ENCODE assay signal across 8 mouse cellular contexts in the genomic region with DNA sequence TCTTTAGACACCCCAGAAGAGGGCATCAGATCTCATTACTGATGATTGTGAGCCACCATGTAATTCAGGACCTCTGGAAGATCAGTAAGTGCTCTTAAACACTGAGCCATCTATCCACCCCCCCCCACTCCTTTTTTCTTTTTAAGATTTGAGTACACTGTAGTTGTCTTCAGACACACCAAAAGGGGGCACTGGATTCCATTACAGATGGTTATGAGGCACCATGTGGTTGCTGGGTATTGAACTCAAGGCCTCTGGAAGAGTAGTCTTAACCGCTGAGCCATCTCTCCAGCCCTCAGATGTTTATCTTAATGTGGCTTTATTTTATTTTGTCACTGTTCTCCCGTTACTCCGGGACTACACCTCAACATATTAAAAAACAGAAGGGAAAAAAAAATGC. TPM values are rescaled to one million over a fixed set of nuclear protein-coding genes. Genes with fewer than 3 reads are reported as not detected.
DNase-seq lines count a peak whose midpoint lies in the region; ATAC-seq and TF ChIP-seq lines count a peak whose summit lies in the region.

No protein-coding gene starts in this region.

- WGBS in lung, adult 2 months: 51% methylated on average over 3 of the region's 3 CpGs
- WGBS in intestine, postnatal 0 days: 67% methylated on average over 3 of the region's 3 CpGs

- H3K4me3 ChIP-seq in lung, adult 2 months (replicated peaks; ENCODE audit: extremely low read depth, low read depth, low read length): peak overlapping the region; percentile 80
- H3K4me3 ChIP-seq in cortical plate, adult 2 months (ENCODE audit: insufficient read depth, low read length): peak overlapping the region; percentile 46; the same call in 1 of the 2 replicates
- H3K4me3 ChIP-seq in intestine, postnatal 0 days (ENCODE audit: low read depth, low read length): peak overlapping the region; percentile 37

- H3K27ac ChIP-seq in cortical plate, adult 2 months (ENCODE audit: insufficient read depth, low read length): no peak overlapping the region
- H3K27ac ChIP-seq in intestine, postnatal 0 days (ENCODE audit: low read depth, low read length): peak overlapping the region; percentile 66; the same call in 1 of the 2 replicates

- TF ChIP-seq CTCF in lung, adult 2 months (IDR thresholded peaks at IDR 0.05; ENCODE audit: insufficient read depth, low read length): no peak
- TF ChIP-seq CTCF in cortical plate, adult 2 months (IDR thresholded peaks at IDR 0.05; ENCODE audit: extremely low read depth, insufficient read depth, low read length): no peak
- peak; percentile 33; the same call in 1 of the 2 replicates for TF ChIP-seq CTCF in intestine, postnatal 0 days (IDR thresholded peaks at IDR 0.05; ENCODE audit: low read depth)

- peak overlapping the region; percentile 68 for H3K4me2 ChIP-seq in intestine, postnatal 0 days (replicated peaks; ENCODE audit: low read depth)

- no peaks in the 10 kb centered on the region for H3K9me3 ChIP-seq in intestine, postnatal 0 days (ENCODE audit: control insufficient read depth)

- H3K4me1 ChIP-seq in lung, adult 2 months (ENCODE audit: control insufficient read depth, insufficient read depth, low read length): peaks cover 11% of the 10 kb centered on the region
- H3K4me1 ChIP-seq in cortical plate, adult 2 months (ENCODE audit: control insufficient read depth, insufficient read depth, low read length): peaks cover 5% of the 10 kb centered on the region
- peaks cover 8% of the 10 kb centered on the region for H3K4me1 ChIP-seq in intestine, postnatal 0 days (replicated peaks; ENCODE audit: control insufficient read depth, insufficient read depth, low read length)

- no peak overlapping the region for H3K9ac ChIP-seq in intestine, postnatal 0 days (ENCODE audit: low read depth, low read length)

- TF ChIP-seq POLR2A in lung, adult 2 months (IDR thresholded peaks at IDR 0.05; ENCODE audit: borderline replicate concordance, extremely low read depth, low read depth, low read length): no peak
- TF ChIP-seq POLR2A in cortical plate, adult 2 months (IDR thresholded peaks at IDR 0.05; ENCODE audit: extremely low read depth, insufficient read depth, low read length): no peak

- H3K27me3 ChIP-seq in intestine, postnatal 0 days (replicated peaks; ENCODE audit: control insufficient read depth, insufficient read depth, low read length): no peaks in the 10 kb centered on the region

- ATAC-seq in intestine, postnatal 0 days: no peak

- no peaks in the 10 kb centered on the region for H3K36me3 ChIP-seq in intestine, postnatal 0 days (ENCODE audit: control insufficient read depth, insufficient read depth)

- DNase-seq in lung, adult 2 months: no peak
- no peak for DNase-seq in lung, postnatal 25 days (ENCODE audit: low spot score)
- DNase-seq in retina, postnatal 1 day: peak; percentile 4
- DNase-seq in frontal cortex, postnatal 25 days (ENCODE audit: low spot score in 2 of 2): no peak
- DNase-seq in layer of hippocampus, adult 9-11 months: no peak
- no peak for DNase-seq in right cerebral cortex, postnatal 14 days

RNA-seq across cellular contexts. Expression of a gene that starts 1.0 kb away (rescaled TPM):
- 39.1 and 67.4 TPM in 2 replicates for polyA plus RNA-seq in lung, adult 2 months (2012; rRNA removed)
- 58.6 and 62.1 TPM in 2 replicates for polyA plus RNA-seq in cortical plate, adult 2 months (2012; rRNA removed)
- polyA plus RNA-seq in intestine, postnatal 0 days (2015; fragmentation: Nextera tagmentation; extraction: Ambion mirVana): 165 and 177 TPM in 2 replicates

RNA-seq across cellular contexts. Expression of a gene that starts 25.2 kb away (rescaled TPM):
- polyA plus RNA-seq in lung, adult 2 months (2012; rRNA removed): 139 and 170 TPM in 2 replicates
- polyA plus RNA-seq in cortical plate, adult 2 months (2012; rRNA removed): 35.1 and 37.0 TPM in 2 replicates
- 277 and 300 TPM in 2 replicates for polyA plus RNA-seq in intestine, postnatal 0 days (2015; fragmentation: Nextera tagmentation; extraction: Ambion mirVana)

RNA-seq across cellular contexts. Expression of a gene that starts 29.4 kb away (rescaled TPM):
- 1.6 and 1.8 TPM in 2 replicates for polyA plus RNA-seq in lung, adult 2 months (2012; rRNA removed)
- polyA plus RNA-seq in cortical plate, adult 2 months (2012; rRNA removed): 0.06 and 0.13 TPM in 2 replicates
- polyA plus RNA-seq in intestine, postnatal 0 days (2015; fragmentation: Nextera tagmentation; extraction: Ambion mirVana): 3.6 and 4.0 TPM in 2 replicates

RNA-seq across cellular contexts. Expression of a gene that starts 52.6 kb away (rescaled TPM):
- 0.25 TPM in 1 of 2 replicates, not detected in the other for polyA plus RNA-seq in lung, adult 2 months (2012; rRNA removed)
- not detected in 2 replicates for polyA plus RNA-seq in cortical plate, adult 2 months (2012; rRNA removed)
- polyA plus RNA-seq in intestine, postnatal 0 days (2015; fragmentation: Nextera tagmentation; extraction: Ambion mirVana): 0.16 and 0.27 TPM in 2 replicates

RNA-seq across cellular contexts. Expression of a gene that starts 53.2 kb away (rescaled TPM):
- not detected in 2 replicates for polyA plus RNA-seq in lung, adult 2 months (2012; rRNA removed)
- polyA plus RNA-seq in cortical plate, adult 2 months (2012; rRNA removed): 0.02 TPM in 1 of 2 replicates, not detected in the other
- not detected in 2 replicates for polyA plus RNA-seq in intestine, postnatal 0 days (2015; fragmentation: Nextera tagmentation; extraction: Ambion mirVana)
